Mouse (Mus musculus) spleen, adult 18-20 months (tissue): ENCODE data around the gene Sgpl1.

Experiments
- DNase-seq, 2 experiments: peaks; one replicate each; pipeline ENCODE4 v3.0.0; 2022; ENCODE audit warnings: mixed read lengths in 2 of 2

Sgpl1 gene

DNA sequence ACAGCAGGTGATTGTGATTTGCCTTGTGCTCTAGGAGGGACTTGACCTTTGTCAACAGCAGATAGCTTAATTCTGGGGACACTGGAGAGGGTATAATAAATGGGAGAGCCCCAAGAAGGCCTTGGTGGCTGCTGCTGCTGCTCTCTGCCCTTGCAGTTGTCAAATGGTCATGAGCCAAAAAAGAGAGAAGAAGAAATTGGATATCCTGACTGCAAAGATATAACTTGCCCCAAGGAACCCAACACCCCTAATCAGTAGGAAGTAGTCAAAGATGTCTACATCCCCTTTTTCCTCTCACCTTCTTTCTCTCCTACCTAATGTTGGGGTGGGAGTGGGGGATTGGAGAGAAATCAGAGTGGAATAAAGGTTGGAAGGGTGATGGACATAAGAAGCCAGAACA is 4.6 kb upstream of the Sgpl1 start:
- no peak for DNase-seq

DNA sequence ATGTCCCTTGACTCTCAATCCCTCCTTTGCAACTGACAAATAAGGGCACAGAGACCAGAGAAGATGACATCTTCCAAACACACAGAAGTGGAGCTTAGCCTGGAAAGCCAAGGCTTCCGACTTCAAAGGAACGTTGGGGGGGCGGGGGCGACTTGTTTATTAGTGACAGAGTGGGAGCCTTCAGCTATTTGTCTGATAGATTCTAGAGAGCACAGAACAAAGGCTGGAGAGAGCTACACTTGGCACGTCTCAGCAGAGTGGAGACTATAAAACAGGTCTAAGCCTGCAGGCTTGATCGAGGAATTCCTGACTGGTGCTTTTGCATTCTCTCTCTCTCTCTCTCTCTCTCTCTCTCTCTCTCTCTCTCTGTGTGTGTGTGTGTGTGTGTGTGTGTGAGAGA is 3.1 kb upstream of the Sgpl1 start:
- no peak for DNase-seq

DNA sequence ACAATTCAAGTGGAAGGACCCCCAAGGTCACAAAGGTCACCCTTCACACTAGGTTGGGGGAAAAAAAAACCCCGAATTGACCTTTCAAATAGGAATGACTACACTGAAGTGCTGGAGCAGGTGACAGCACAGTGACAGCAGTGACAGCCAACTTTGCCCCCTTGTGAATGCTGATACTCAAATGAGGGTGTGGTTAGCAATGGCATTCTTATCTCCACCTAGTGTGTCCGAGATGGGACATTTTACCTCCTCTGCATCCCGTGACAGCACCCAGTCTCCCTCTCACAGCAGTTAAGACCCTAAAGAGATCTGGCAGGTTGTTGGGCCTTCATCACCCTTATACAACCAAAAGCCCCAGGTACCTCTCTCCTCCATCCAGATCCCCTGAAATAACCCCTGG is 2.0 kb upstream of the Sgpl1 start:
- DNase-seq: no peak

DNA sequence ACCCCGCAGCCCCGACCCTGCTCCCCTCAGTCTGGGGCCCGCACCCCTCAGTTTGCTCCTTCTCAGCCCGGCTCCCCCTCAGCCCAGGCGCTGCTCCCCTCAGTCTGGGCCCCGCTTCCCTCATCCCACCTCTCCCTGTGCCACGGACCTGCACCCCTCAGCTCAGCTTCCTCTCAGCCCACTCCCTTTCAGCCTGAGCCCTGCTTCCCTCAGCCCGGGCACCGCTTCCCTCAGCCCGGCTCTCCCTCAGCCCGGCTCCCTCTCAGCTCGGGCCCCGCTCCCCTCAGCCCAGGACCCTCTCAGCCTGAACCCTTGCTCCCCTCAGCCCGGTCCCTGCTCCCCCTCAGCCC is 721 bp downstream of the Sgpl1 start:
- peak; percentile 29 to 31 for DNase-seq

DNA sequence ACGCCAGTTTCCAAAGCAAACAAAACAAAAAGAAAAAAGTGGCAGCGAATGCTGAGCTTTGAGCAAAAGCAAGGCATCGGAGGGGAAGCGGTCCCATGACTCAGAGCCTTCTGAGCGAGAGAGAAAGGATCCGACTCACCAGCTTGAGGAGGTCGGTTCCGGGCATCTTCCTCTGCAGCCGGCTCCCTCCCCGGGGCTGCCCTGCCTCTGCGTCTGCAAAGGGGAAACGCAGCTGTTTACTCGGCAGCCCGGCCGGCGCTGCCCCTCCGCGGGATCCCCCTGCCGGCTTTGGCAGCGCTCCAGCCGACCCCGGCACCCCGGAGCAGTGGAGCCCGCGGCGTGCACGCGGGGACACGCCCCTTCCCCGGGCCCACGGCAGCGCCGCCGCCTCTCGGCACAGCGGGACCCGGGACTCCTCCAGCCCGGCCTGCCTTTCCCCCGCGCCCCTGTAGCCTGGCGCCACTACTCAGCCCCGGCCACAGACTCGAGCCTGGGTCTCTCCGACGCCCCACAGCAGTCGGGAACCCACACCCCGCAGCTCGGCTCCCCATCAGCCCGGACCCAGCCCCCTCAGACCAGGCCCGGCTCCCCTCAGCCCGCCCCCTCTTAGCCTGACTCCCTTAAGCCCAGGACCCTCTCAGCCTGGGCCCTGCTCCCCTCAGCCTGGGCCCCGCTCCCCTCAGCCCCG is 1.2 kb downstream of the Sgpl1 start:
- DNase-seq: peak; percentile 65 to 71

DNA sequence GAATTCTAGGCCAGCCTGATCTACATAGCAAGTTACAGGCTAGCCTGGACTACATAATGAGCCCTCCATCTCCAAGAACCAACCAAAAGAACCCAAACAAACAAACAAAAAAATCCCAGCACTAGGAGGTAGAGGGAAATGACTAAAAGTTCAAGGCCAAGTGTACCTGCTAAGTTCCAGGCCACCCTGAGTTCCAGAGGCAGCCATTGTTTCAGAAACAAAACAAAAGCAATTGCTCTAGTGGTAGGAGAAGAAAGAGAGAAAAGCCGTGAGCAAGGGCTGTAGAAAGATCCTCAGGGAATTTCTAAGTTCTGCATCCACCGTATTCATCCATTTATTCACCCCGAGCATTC is 1.8 kb downstream of the Sgpl1 start:
- no peak for DNase-seq

DNA sequence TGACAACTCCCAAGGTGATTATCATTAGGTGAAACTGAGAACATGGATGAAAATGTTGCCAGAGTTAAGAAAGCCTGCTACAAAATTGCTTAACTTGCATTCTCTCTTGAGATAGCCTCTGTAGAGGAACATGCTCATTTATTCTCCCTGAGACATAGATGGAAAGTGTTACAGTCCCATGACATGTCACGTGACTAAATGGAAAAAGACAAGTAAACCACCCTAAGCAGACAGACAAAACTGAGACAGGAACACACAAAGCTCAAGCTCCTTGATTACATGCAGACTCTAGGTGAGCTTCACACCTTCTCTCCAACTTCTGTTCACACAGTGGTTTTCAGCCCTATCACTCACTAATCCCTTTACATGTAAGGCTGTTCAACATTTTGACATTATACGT is 4.2 kb downstream of the Sgpl1 start:
- no peak for DNase-seq

DNA sequence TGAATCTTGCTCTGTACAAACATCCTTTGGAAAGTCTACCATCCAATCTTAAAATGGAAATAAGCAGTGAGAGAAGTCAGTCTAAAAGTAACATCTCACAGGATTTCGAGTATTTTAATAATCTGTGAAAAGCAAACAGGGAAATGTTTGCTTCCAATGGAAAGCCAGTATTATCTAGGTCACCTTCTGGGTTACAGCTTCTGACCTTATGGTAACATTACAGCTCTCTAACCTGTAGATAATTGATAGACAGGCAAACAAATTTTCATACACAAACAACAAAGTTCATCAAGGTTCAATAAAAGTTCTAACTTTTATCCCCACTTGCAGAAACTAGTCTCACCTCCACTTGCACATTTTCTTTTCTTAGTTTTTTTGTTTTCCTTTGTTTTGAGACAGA is 9.9 kb downstream of the Sgpl1 start:
- DNase-seq: no peak

DNA sequence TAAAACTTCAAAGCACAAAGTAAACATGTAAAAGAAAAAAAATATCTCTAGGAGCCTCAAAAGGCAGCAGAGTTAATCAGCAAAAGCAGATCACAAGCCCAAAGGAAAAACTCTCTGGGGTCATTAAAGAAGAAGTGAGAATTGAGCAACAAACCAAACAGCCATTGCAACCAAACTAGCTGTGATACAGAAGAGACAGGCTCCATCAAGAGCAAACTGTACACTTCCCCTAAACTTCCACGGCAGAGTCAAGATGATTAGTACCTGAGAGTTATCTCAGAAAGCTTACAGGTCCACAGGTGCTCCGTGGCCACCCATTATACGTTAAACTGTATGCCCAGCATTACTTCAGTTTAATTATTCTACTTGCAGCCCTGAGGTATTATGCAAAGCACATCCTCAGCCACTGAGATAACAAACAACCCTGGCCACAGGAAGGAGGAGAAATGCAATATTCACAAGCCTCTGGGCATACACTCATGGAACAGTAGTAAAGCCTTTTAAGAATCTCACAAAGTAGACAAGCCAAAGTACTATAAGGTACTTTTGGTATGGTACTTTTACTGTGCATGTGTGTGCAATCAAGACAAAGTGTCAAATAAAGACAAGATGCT is 12.2 kb downstream of the Sgpl1 start:
- no peak for DNase-seq

DNA sequence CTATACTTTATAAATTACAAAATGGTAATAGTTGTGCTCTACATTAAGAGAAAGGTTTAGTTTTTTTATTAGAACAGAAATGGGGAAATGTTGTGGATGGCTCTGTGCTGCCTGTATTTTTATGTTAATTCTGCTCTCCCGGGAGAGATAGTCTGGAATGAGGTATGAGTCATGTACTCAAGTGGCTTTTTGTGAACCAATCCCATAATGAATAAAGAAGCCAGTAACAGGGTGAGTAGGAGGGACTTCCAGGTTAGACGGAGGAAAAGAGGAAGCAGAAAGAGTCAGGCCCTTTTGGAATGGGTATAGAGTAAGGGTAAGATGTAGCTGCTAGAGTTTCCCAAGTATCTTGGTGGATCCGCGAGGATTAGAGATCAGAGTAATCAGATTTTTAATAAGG is 13.5 kb downstream of the Sgpl1 start:
- no peak for DNase-seq

DNA sequence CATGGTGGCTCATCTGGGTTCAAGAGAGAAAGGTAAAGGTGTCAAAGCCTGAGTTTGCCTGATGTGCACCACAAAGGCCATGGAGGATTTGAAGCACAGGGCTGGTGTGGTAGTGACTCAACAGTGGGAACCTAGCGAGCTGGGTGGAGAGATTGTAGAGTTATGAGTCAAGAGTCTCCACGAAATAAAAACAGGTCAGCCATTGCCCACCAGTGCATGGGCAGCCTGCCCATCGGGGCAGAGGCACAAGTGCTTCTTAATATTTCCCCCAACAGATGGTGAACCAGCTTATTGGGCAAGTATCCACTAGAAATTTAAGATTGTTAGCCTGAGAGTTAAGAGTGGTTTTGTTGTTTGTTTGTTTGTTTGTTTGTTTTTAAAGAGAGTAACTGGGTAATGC is 16.5 kb downstream of the Sgpl1 start:
- no peak for DNase-seq

DNA sequence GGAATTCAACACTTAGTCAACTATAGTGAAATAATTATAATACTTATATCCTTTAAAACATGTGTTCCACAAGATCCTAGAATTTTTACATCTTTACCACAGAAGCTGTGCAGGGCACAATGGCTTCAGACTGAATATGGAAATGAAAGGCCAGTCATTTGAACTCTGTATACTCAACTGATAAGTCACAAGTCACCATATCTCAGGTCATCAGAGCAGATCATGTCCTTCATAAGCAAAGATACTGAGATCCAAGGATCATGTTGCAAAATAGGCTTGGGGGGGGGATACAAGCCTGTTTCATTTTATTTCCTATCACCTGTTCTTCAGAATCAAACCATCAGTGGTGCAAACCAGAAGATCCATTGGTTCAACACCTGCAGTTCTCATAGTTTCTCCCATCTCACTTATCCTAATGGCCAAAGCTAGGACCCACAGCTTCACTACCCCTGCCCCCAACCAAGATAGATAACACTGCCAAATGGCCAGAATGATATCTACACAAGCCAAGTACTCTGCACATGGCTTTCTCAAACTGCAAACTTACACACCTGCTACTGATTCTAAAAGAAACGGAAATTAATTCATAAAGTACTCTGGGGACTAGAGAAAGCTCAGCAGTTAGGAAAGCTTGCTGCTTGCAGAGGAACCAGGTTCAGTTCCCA is 18.7 kb downstream of the Sgpl1 start:
- DNase-seq: no peak

DNA sequence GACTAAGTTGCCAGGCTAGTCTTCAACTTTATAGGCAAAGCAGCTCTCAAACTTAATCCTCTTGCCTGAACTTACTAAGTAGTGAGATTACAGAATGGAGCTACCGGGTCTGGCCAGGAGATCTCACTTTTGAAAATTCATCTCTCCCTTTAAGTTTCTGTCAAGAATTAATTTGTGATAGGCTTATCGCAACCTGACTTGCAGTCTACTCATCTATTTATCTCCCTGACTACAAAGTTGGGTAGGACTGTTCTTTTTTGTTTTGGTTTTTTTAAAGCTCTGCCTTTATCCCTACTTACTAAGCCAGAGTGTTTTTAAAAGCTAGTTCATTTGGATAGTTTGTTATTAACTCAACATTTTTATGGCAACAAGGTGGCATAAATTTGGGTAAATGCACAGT is 23.0 kb downstream of the Sgpl1 start:
- DNase-seq: no peak

DNA sequence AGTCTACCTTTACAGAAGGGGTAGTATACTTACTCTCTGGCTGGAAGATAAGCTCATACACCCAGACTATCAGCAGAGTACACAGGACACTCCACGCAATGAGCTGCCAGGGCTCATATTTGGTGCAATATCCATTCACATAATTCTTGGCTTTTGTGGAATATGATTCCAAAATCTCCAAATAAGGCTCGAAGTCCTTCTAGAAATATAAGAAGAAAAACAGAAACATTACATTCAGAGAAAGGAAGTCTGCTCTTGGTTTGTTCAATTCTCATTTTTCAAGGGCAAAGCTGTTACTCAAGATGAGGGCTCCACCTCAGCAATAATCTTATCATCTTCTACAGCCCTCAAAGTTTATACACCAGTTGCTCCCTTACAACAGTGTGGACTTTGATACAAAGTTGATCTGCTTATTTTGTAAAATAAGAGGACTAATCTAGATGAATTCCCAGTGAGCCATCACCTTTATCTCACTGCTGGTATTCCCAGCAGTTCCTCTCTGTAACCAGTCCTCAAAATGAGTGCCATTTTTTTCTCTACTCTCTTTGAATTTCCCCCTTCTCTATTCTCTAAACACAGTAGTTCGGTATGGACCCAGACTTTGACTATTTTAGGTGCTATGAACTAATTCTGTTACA is 24.1 kb downstream of the Sgpl1 start:
- DNase-seq: no peak

DNA sequence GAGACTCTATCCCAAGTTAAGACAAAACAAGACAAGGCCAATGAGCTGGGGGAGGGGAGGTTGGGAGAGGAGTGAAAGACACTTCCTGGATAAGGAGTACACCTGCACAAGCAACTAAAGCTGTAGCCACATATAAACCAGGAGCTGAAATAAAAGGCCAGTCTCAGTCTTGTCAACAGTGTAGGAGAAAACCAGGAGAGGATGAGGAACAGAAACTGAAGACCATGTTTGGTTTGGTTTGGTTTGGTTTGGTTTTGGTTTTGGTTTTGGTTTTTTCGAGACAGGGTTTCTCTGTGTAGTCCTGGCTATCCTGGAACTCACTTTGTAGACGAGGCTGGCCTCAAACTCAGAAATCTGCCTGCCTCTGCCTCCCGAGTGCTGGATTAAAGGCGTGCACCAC is 25.8 kb downstream of the Sgpl1 start:
- peak in 1 of 2 experiments; percentile 20 for DNase-seq

DNA sequence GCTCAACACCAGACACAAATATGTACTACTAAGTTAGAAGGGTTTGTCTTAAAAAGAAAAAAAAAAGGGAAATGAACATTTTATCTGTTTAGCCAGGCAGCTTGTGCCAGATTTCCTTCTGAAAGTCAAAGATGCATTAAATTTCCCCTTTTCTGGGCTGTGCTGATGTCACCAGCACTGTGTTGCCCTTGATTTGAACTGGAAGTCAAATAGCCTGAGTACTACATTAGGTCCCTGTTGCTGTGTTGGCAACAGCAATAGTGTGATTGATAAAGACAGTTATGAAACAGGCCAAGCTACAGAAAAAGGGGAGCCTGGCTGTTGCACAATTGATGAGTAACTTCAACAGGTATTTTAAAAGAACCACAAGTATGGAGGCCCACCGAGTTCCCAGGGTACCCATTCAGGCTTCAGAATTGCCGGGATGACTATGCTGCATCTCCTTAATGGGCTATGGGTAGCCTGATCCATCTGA is 33.2 kb downstream of the Sgpl1 start:
- no peak for DNase-seq

DNA sequence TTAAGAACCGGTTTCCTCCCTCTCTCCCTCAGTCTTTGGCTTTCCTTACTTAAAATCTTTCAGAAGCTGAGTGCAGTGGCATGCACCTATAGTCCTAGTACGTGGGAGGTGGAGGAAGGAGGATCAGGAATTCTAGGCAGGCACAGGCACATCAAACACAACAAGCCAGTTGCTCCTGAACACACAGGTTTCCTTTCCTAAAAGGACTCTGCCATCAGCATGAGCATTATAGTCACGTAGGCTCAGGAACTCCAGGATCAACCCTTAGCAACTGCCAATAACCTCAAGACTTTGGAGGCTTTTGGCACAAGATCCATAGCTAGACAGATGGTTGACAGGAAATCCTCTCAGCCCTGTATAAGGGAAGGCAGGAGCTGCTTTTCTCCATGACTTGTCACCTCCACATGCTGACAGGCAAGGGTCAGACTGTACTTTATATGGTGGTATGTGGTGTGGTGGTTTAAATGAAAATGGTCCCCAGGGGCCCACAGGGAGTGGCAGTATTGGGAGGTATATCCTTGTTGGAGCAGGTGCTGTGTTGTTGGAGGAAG is 43.9 kb downstream of the Sgpl1 start:
- no peak for DNase-seq

DNA sequence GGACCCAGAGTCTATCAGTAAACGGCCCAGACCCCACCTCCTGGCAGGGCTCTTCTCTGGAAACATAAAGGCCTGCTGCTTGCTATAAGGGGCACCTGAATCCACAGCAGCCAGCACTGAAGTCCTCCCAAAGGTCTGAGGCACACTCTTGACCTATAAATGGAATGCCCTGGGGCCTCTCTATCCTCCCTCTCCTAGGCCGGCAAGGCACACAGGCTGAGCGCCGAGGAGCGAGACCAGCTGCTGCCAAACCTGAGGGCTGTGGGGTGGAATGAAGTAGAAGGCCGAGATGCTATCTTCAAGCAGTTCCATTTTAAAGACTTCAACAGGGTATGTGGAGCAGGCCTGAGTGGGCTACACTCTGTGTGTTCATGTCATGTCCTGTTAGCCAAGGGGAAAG is 55.6 kb downstream of the Sgpl1 start:
- DNase-seq: no peak

DNA sequence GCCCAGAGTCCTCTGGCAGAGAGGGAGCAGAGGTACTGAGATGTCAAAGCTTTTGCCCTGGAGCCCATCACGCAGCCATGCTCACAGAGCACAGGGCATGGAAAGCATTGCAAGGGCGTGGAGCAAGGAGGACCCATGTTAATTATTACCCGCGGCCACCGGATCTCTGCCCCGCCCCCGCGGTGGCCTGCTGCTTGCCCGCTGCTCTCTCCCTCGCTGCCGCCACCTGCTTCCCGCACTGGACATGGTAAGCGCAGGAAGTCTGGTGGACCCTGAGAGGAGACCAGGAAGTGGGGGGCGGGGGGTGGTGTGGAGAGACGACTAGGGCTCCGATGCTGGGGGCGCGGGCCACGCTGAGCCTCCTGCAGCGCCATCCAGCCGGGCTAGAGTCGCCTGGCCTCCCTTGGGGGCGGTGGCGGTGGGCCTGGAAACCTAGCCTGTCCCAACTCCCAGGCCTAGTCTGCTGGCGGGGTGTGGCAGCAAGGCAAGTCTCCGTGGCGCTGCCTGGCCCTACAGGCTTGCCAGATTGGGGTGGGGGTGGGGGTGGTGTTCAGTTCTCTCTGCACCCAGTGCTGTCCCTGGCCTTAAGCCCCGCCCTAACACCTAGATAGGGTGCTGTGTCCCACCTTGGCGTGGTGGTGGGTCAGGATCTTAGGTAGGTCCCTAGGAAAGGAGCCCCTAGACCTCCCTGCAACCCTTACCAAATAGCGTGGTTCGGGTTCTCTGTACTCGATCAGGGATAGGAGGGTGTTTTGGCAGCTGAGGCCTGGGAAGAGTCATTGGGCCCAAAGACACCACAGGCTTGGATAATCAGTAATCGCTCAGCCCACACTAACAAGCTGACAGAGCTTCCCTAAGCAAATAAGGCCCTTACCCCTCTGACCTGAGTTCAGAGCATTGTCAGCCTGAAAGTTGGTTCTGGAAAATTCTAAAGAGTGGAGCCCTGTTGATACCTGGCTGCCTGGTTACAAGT is 58.0 kb downstream of the Sgpl1 start, which contains the start of gene Pcbd1:
Gene Pcbd1, plus strand, starts transcription at position 162 of the 973 bp plus-strand sequence.
- no peak for DNase-seq

DNA sequence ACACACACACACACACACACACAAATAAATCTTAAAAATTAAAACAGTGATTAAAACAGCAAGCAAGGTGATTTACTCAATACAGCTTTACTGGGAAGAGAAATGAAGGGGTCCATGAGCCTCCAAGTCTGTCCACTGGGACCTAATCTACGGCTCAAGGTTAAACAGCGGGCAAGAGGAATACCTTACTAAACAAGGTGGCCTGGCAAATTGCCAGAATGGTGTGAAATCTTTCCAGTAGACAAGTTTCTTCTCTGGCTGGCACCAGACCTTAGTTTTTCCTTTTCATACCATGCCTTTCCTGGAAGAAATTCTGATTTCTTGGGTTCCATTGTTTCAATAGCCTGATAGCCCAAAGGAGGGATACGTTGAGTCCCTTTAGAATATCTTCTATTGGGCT is 59.0 kb downstream of the Sgpl1 start:
- no peak for DNase-seq

DNA sequence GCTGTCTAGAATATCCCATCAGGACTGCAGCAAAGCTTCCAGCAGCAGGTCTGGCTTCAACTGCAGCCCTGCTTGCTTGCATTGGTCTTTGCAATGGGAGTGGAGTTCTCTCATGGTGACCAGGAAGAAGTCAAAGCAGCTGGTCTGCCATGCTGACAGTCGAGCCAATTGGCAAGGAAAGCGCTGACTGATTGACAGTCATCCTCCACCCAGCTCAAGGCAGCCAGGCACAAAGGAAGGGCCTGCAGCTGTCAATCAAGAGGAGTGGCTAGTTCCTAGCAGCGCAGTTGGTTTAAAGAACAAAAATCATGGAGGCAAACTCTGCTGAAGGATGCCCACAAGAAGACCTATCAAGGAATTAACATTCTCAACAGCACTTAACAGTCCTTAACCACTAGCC is 61.0 kb downstream of the Sgpl1 start:
- DNase-seq: no peak

DNA sequence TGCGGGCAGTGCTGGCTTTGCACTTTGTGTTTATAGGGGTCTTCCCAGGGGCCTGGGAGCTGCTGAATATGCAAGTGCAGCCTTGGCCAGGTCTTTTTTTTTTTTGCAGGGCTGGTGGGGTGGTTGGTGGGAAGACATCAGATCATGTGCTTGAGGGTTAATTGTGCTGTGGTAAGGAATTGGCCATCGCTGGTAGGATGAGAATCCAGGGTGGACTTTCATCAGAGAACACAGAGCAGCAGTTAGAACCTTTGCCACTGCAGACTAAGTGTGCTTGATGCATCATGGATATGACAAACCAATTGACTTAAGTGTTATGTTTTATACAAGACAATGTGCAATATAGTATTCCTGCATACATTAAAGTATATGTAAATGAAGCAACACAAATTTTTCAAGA is 62.1 kb downstream of the Sgpl1 start:
- no peak for DNase-seq

DNA sequence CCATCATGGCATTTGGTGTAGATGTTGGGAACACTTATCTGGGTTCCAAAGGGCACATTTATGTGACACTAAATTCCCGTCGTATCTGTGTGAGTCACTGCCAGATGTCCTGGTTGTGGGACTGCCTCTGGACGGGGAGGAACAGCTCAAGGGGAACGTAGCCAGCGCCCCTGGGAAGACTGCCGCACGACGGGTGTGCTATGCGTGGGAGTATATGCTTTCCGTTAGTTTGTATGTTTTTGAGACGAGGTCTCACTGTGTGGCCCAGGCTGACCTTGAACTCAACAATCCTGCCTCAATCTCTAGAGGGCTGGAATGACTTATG is 66.6 kb downstream of the Sgpl1 start:
- no peak for DNase-seq
